Mouse (Mus musculus): ENCODE results near the gene Guk1. TPM values are rescaled to one million over a fixed set of nuclear protein-coding genes. Genes with fewer than 3 reads are reported as not detected.

Gene Guk1
- 101 and 112 TPM in 2 replicates for polyA plus RNA-seq (2014; fragmentation: Nextera tagmentation; extraction: Ambion mirVana)

GRCm38 (mm10) chr11:59192059-59192386, at the start of gene Guk1:
TSS of gene Guk1 (minus strand) at chr11:59192212.
- Histone ChIP-seq H3K9ac (ENCODE audit: low read length) (peak within 1 kb of the TSS; percentile 53), H3K36me3 (ENCODE audit: control insufficient read depth, insufficient read depth, low read length) (no peaks in the 10 kb centered on the region), H3K4me3 (ENCODE audit: low read depth, low read length) (peak within 1 kb of the TSS; percentile 69), H3K4me2 (ENCODE audit: low read depth) (peak within 1 kb of the TSS; percentile 58), H3K27ac (ENCODE audit: low read depth, low read length) (peak within 1 kb of the TSS; percentile 63), H3K4me1 (ENCODE audit: control insufficient read depth, insufficient read depth, low read length) (no peaks in the 10 kb centered on the region), H3K9me3 (ENCODE audit: control insufficient read depth, low read length) (no peaks in the 10 kb centered on the region), H3K27me3 (ENCODE audit: control insufficient read depth, insufficient read depth, low read length) (no peaks in the 10 kb centered on the region)
- ATAC-seq (ENCODE audit: insufficient read depth, low FRiP score, low TSS enrichment) (peak; percentile 73), DNase-seq (ENCODE audit: low spot score) (no peak)
- 5% methylated on average over 16 of the region's 16 CpGs for WGBS

DNA sequence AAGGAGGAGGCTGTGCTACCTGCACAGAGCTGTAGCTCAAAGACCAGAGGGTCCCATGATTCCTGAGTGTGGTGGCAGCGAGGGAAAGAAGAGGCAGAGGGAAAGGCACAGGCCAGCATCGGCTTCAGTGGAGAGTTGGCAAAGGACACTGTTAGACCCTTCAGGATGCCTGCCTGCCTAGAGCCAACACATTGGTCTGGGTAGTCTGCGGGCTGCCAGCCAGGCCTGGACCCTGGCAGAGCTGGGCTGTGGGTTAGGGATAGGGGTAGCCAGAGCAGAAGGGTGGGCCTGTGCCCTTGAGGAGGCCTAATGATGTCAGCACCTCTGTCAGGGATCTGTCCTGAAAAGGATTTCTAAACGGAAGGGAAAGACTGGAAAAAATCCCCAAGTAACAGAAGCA, 47.8 kb upstream of the Guk1 start:
- no peak for DNase-seq (ENCODE audit: low spot score)
- 80% methylated on average over 4 of the region's 4 CpGs for WGBS
- no peak for ATAC-seq (ENCODE audit: insufficient read depth, low FRiP score, low TSS enrichment)

DNA sequence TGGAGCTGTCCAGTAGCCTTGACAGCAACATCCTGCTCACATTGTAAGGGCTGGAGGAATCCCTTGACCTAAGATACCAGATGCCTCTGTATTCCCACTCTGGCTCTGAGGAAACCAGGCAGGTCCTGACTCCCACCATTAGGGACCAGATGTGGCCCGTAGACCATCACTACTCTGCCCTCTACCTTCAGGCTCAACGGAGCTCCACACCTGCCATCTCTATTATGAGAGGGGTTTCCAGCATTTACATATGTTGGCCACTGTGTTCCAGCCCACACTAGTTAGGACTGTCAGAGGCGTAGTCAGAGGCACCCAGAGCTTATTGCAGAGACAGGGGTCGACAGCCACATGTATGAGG, 47.4 kb upstream of the Guk1 start:
- Histone ChIP-seq H3K9me3 (ENCODE audit: control insufficient read depth, low read length) (no peaks in the 10 kb centered on the region), H3K9ac (ENCODE audit: low read length) (no peak overlapping the region), H3K4me1 (ENCODE audit: control insufficient read depth, insufficient read depth, low read length) (no peaks in the 10 kb centered on the region), H3K4me3 (ENCODE audit: low read depth, low read length) (no peak overlapping the region), H3K36me3 (ENCODE audit: control insufficient read depth, insufficient read depth, low read length) (no peaks in the 10 kb centered on the region), H3K27me3 (ENCODE audit: control insufficient read depth, insufficient read depth, low read length) (peaks cover 6% of the 10 kb centered on the region), H3K4me2 (ENCODE audit: low read depth) (no peak overlapping the region), H3K27ac (ENCODE audit: low read depth, low read length) (no peak overlapping the region)
- WGBS: 58% methylated on average over 4 of the region's 4 CpGs
- ATAC-seq (ENCODE audit: insufficient read depth, low FRiP score, low TSS enrichment) (no peak), DNase-seq (ENCODE audit: low spot score) (no peak)

More for the DNA sequence above, 47.8 kb upstream of the Guk1 start:
- Histone ChIP-seq H3K9me3 (ENCODE audit: control insufficient read depth, low read length) (no peaks in the 10 kb centered on the region), H3K27ac (ENCODE audit: low read depth, low read length) (no peak overlapping the region), H3K4me3 (ENCODE audit: low read depth, low read length) (no peak overlapping the region), H3K4me2 (ENCODE audit: low read depth) (no peak overlapping the region), H3K4me1 (ENCODE audit: control insufficient read depth, insufficient read depth, low read length) (no peaks in the 10 kb centered on the region), H3K36me3 (ENCODE audit: control insufficient read depth, insufficient read depth, low read length) (no peaks in the 10 kb centered on the region), H3K9ac (ENCODE audit: low read length) (no peak overlapping the region; the same call in 1 of the 2 replicates), H3K27me3 (ENCODE audit: control insufficient read depth, insufficient read depth, low read length) (peaks cover 6% of the 10 kb centered on the region)

DNA sequence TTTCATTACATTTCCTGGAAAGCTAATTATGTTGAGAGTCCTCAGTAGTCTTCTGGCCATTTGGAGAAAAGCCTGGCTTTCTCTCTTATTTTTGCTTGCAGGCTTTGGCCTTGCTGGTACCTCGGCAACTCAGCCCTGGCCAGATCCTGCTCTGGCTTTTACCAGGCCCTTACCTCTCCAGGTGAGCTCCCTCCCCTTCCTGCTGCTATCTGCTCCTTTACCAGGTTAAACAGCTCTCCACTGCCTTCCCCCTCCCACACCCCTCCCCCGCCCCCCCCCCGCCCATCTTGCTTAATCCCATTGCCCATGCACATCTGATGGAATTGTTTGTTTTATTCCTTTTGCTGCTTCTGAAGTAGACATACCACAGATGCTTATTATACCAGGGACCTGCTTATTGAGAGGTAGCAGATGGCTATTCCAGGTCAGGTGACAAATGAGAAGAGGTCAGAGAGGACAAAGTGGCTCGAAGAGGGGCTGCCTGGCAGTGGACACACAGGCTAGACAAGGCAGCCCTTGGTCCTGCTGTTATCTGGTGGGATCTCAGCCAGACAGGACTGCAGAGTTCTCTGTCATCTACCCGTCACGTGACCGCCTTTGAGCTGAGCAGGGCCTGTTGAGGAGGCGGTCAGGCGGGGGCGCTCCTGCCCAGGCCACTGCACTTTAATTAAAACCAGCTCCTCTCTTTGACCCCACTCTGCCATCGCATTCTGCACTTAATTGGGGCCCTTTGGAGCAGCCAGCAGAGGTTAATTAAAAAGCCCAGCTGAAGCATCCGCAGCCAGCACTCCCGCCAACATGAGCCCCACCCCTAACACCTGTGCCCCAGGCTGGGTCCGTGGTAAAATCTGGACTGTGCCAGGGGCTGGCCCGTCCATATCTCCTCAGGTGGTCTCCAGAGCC, 46.8 kb upstream of the Guk1 start:
- Histone ChIP-seq H3K27me3 (ENCODE audit: control insufficient read depth, insufficient read depth, low read length) (peaks cover 6% of the 10 kb centered on the region), H3K4me3 (ENCODE audit: low read depth, low read length) (no peak overlapping the region), H3K9ac (ENCODE audit: low read length) (no peak overlapping the region), H3K9me3 (ENCODE audit: control insufficient read depth, low read length) (no peaks in the 10 kb centered on the region), H3K36me3 (ENCODE audit: control insufficient read depth, insufficient read depth, low read length) (no peaks in the 10 kb centered on the region), H3K27ac (ENCODE audit: low read depth, low read length) (no peak overlapping the region), H3K4me1 (ENCODE audit: control insufficient read depth, insufficient read depth, low read length) (no peaks in the 10 kb centered on the region), H3K4me2 (ENCODE audit: low read depth) (no peak overlapping the region)
- WGBS: 5% methylated on average over 15 of the region's 15 CpGs
- DNase-seq (ENCODE audit: low spot score): peak; percentile 78
- peak; percentile 76 for ATAC-seq (ENCODE audit: insufficient read depth, low FRiP score, low TSS enrichment)

DNA sequence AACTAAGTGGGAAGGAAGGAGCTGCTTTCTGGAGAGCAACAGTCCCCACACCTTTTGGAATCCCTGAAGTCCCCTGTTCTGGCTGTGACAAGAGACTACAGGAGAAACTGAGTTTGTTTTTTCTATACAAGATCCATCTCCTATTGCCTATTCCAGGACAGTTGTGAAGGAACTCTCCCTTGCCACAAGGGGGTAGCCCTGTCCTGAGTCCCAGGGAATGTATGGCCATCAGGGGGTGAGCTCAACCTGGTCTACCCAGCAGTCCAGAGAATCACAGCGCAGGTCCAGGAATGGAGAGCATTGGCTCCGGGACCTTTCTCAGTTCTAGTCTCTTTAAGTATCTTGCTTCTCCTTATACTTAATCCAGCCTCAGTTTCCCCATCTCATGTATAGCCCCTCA, 40.8 kb upstream of the Guk1 start:
- Histone ChIP-seq H3K9me3 (ENCODE audit: control insufficient read depth, low read length) (no peaks in the 10 kb centered on the region), H3K36me3 (ENCODE audit: control insufficient read depth, insufficient read depth, low read length) (no peaks in the 10 kb centered on the region), H3K27ac (ENCODE audit: low read depth, low read length) (no peak overlapping the region), H3K4me1 (ENCODE audit: control insufficient read depth, insufficient read depth, low read length) (0 out of 2 replicates have a peak, but pooled peaks cover 3% of the 10 kb centered on the region), H3K4me3 (ENCODE audit: low read depth, low read length) (no peak overlapping the region), H3K27me3 (ENCODE audit: control insufficient read depth, insufficient read depth, low read length) (peaks cover 3% of the 10 kb centered on the region; the same call in 1 of the 2 replicates), H3K9ac (ENCODE audit: low read length) (no peak overlapping the region), H3K4me2 (ENCODE audit: low read depth) (no peak overlapping the region)
- 61% methylated on average over 2 of the region's 2 CpGs for WGBS
- no peak for DNase-seq (ENCODE audit: low spot score)
- no peak for ATAC-seq (ENCODE audit: insufficient read depth, low FRiP score, low TSS enrichment)

DNA sequence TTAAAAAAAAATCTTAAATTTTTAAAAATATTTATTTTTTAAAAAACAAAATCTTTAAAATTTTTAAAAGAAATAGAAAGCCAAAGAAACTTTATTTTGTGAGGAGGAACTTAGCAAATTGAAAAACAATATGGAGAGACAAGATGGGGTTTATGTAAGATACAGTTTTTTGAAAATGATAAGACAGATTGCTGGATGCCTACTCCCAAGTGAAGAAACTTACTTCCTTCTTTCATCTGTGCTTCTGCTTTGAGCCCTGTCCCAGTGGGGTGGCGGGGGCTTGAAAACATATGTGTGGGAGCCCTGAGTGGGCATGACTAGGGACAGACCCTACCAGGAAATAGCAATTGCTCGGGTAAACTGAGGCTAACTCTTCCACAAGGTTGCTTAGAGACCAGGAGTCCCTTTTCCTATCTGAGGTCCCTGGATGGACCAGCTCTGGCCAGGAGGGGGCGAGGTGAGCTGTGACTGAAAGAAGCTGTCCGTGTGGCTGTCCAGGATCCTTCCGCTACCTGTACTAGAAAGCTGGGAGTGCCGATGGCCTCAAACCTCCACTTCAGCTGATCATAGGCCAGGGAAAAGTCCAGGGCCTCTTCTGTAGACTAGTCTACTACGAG, 38.2 kb upstream of the Guk1 start:
- H3K4me3 ChIP-seq (ENCODE audit: low read depth, low read length): no peak overlapping the region
- no peak for ATAC-seq (ENCODE audit: insufficient read depth, low FRiP score, low TSS enrichment)

GRCm38 (mm10) chr11:59228122-59228953, 36.3 kb upstream of the Guk1 start, which contains the start of gene Arf1:
TSS of gene Arf1 (minus strand) at chr11:59228270.
- peak within 1 kb of the TSS; percentile 94 for H3K4me3 ChIP-seq (ENCODE audit: low read depth, low read length)
- H3K4me2 ChIP-seq (ENCODE audit: low read depth): peak within 1 kb of the TSS; percentile 62
- H3K27me3 ChIP-seq (ENCODE audit: control insufficient read depth, insufficient read depth, low read length): no peaks in the 10 kb centered on the region
- H3K36me3 ChIP-seq (ENCODE audit: control insufficient read depth, insufficient read depth, low read length): no peaks in the 10 kb centered on the region; the same call in 1 of the 2 replicates
- peak; percentile 99 for DNase-seq (ENCODE audit: low spot score)
- H3K27ac ChIP-seq (ENCODE audit: low read depth, low read length): peak within 1 kb of the TSS; percentile 95
- peak; percentile 93 for ATAC-seq (ENCODE audit: insufficient read depth, low FRiP score, low TSS enrichment)
- H3K9ac ChIP-seq (ENCODE audit: low read length): peak within 1 kb of the TSS; percentile 98
- peaks cover 19% of the 10 kb centered on the region for H3K4me1 ChIP-seq (ENCODE audit: control insufficient read depth, insufficient read depth, low read length)
- no peaks in the 10 kb centered on the region for H3K9me3 ChIP-seq (ENCODE audit: control insufficient read depth, low read length)
- WGBS: 5% methylated on average over 55 of the region's 59 CpGs

More for the DNA sequence above, 38.2 kb upstream of the Guk1 start:
- DNase-seq (ENCODE audit: low spot score): peak; percentile 66
- Histone ChIP-seq H3K27me3 (ENCODE audit: control insufficient read depth, insufficient read depth, low read length) (no peaks in the 10 kb centered on the region), H3K4me1 (ENCODE audit: control insufficient read depth, insufficient read depth, low read length) (peaks cover 16% of the 10 kb centered on the region), H3K4me2 (ENCODE audit: low read depth) (no peak overlapping the region), H3K27ac (ENCODE audit: low read depth, low read length) (no peak overlapping the region), H3K9me3 (ENCODE audit: control insufficient read depth, low read length) (no peaks in the 10 kb centered on the region), H3K9ac (ENCODE audit: low read length) (no peak overlapping the region), H3K36me3 (ENCODE audit: control insufficient read depth, insufficient read depth, low read length) (no peaks in the 10 kb centered on the region)
- 18% methylated on average over 7 of the region's 7 CpGs for WGBS

DNA sequence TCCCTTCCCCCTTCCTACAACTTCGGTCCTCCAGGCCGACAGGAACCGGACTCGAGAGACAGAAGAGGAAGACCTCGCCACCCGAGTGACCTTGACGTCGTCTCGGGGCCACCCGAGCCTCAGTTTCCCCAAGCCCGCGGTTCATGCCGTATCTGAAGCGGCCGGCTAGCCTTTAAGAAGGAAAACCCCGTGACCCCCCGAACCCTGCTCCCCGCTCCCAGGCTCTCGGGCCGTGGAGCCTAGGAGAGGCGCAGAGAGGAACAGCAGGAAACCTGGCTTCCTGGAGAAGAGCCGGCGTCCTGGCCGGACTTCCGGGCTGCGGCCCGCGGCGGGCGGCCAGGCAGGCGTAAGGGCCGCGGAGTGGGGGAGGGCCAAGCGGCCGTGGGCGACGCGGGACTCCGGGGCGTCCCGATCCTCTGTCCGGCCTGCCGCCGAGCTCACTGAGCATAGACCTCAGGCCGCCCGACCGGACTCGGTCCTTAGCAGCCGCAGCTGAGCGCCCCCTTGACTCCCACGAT, 35.7 kb upstream of the Guk1 start:
- Histone ChIP-seq H3K27ac (ENCODE audit: low read depth, low read length) (peak overlapping the region; percentile 95), H3K27me3 (ENCODE audit: control insufficient read depth, insufficient read depth, low read length) (no peaks in the 10 kb centered on the region), H3K9ac (ENCODE audit: low read length) (peak overlapping the region; percentile 98), H3K36me3 (ENCODE audit: control insufficient read depth, insufficient read depth, low read length) (no peaks in the 10 kb centered on the region; the same call in 1 of the 2 replicates), H3K4me3 (ENCODE audit: low read depth, low read length) (peak overlapping the region; percentile 94), H3K9me3 (ENCODE audit: control insufficient read depth, low read length) (no peaks in the 10 kb centered on the region), H3K4me1 (ENCODE audit: control insufficient read depth, insufficient read depth, low read length) (peaks cover 19% of the 10 kb centered on the region), H3K4me2 (ENCODE audit: low read depth) (peak overlapping the region; percentile 62)
- DNase-seq (ENCODE audit: low spot score) (no peak), ATAC-seq (ENCODE audit: insufficient read depth, low FRiP score, low TSS enrichment) (peak; percentile 78)
- WGBS: under 1% methylated on average over 48 of the region's 51 CpGs
